Mouse (Mus musculus) CH12.LX (cell line): ENCODE measurements around the gene Cers6.

ENCODE experiments used
- CTCF ChIP-seq, 2 experiments: IDR thresholded peaks in 1 of 2; conservative IDR thresholded peaks in 1 of 2; 2 replicates each; pipeline ENCODE4 v1.5.1; 2011 to 2012; ENCODE audit warnings: low read depth in 2 of 2, low read length in 2 of 2, improper control_type of control experiment in 1 of 2, inconsistent platforms in 1 of 2, mild to moderate bottlenecking in 1 of 2, moderate library complexity in 1 of 2
- MAFK ChIP-seq: IDR thresholded peaks from 2 replicates; pipeline ENCODE4 v1.6.1; 2011; ENCODE audit warnings: low read length, improper control_type of control experiment; ENCODE audit not compliant: insufficient replicate concordance
- POLR2A ChIP-seq: IDR thresholded peaks from 2 replicates; pipeline ENCODE4 v1.6.1; 2011; ENCODE audit warnings: low read depth, mild to moderate bottlenecking, improper control_type of control experiment, low read length
- POLR2AphosphoS2 ChIP-seq: IDR thresholded peaks from 2 replicates; pipeline ENCODE4 v1.6.1; 2011; ENCODE audit warnings: low read depth, low read length, improper control_type of control experiment
- USF2 ChIP-seq: conservative IDR thresholded peaks from 2 replicates; pipeline ENCODE4 v1.6.1; 2011; ENCODE audit warnings: low read depth, low read length, improper control_type of control experiment

GRCm38 (mm10) chr2:68978660-68979604, 117.7 kb downstream of the Cers6 start:
- no peak for TF ChIP-seq USF2
- no peak for TF ChIP-seq MAFK
- no peak for TF ChIP-seq CTCF (conservative IDR thresholded peaks at IDR 0.05 in 1 of 2, IDR thresholded peaks at IDR 0.05 in 1 of 2; ENCODE audit: low read depth in 2 of 2, low read length in 2 of 2)
- no peak for TF ChIP-seq POLR2A
- no peak for TF ChIP-seq POLR2AphosphoS2
